Mouse (Mus musculus) hindbrain, embryonic 12.5 days (tissue): ENCODE data around the gene Zfp108. TPM values are rescaled to one million over a fixed set of nuclear protein-coding genes. Genes with fewer than 3 reads are reported as not detected.

Source experiments
- ATAC-seq: fragments of 200-750 bp; cut with Nextera tagmentation; 2 replicates; pipeline ENCODE4 v1.8.0; 2017; ENCODE audit warnings: moderate TSS enrichment; ENCODE audit not compliant: low FRiP score
- H3K27ac ChIP-seq: fragments of 300-500 bp; sonication (generic); 2 replicates; pipeline ENCODE4 v1.5.1; 2016; ENCODE audit warnings: mild to moderate bottlenecking
- H3K27me3 ChIP-seq: fragments of 300-500 bp; sonication (generic); 2 replicates; pipeline ENCODE4 v1.6.1; 2016; ENCODE audit warnings: mild to moderate bottlenecking
- H3K36me3 ChIP-seq: fragments of 300-500 bp; sonication (generic); 2 replicates; pipeline ENCODE4 v1.6.1; 2016; ENCODE audit warnings: mild to moderate bottlenecking
- H3K4me1 ChIP-seq: fragments of 300-500 bp; sonication (generic); 2 replicates; pipeline ENCODE4 v1.6.1; 2016
- H3K4me2 ChIP-seq: fragments of 300-500 bp; sonication (generic); replicated peaks from 2 replicates; pipeline ENCODE4 v1.6.1; 2016; ENCODE audit warnings: mild to moderate bottlenecking
- H3K4me3 ChIP-seq: fragments of 300-500 bp; sonication (generic); 2 replicates; pipeline ENCODE4 v1.5.1; 2016; ENCODE audit warnings: mild to moderate bottlenecking
- H3K9ac ChIP-seq: fragments of 300-500 bp; sonication (generic); 2 replicates; pipeline ENCODE4 v1.6.1; 2016; ENCODE audit warnings: mild to moderate bottlenecking, moderate library complexity
- H3K9me3 ChIP-seq: fragments of 300-500 bp; sonication (generic); replicated peaks from 2 replicates; pipeline ENCODE4 v1.6.1; 2016; ENCODE audit warnings: mild to moderate bottlenecking
- WGBS: fragments of 180-500 bp; shearing (Covaris S2); methylation state at CpG from one replicate; pipeline ENCODE4 v1.1.7; 2016; 5-methylcytosine and 5-hydroxymethylcytosine counted together
- polyA plus RNA-seq: library from polyadenylated mRNA; unstranded; fragments of >200 nt; fragmentation: Nextera tagmentation; extraction: Ambion mirVana; gene quantifications from 2 replicates; pipeline ENCODE4 v1.2.1, GENCODE M21; 2016

The Zfp108 gene
- polyA plus RNA-seq, 1 experiment from 2014 or later, result 4.4 TPM

GRCm38 (mm10) chr7:24300771-24301282 lies 46.2 kb downstream of the Zfp108 start, which contains the start of gene Zfp61:
Zfp61 (minus strand) TSS chr7:24301232.
- Histone ChIP-seq H3K27ac (peak within 1 kb of the TSS; percentile 73), H3K4me2 (peak within 1 kb of the TSS; percentile 86), H3K27me3 (no peaks in the 10 kb centered on the region), H3K4me1 (peaks cover 11% of the 10 kb centered on the region), H3K4me3 (peak within 1 kb of the TSS; percentile 71), H3K36me3 (peaks cover 46% of the 10 kb centered on the region), H3K9me3 (0 out of 2 replicates have a peak, but pooled peaks cover 3% of the 10 kb centered on the region), H3K9ac (peak within 1 kb of the TSS; percentile 87)
- 2% methylated on average over 13 of the region's 13 CpGs for WGBS
- ATAC-seq, result peak; percentile 56

Other genes with a start within 250 kb of the Zfp108 start
- gene Vmn1r183, start 201.5 kb upstream of the Zfp108 start, polyA plus RNA-seq, result not detected in 2 replicates
- 32.4 and 32.5 TPM in 2 replicates for gene Zfp180, start 172.9 kb upstream of the Zfp108 start, polyA plus RNA-seq
- 7.6 and 9.3 TPM in 2 replicates for gene Zfp112, start 142.5 kb upstream of the Zfp108 start, polyA plus RNA-seq
- gene Zfp235, start 120.6 kb upstream of the Zfp108 start, polyA plus RNA-seq, result 19.2 TPM in 2 replicates
- gene Zfp114, start 79.7 kb upstream of the Zfp108 start, polyA plus RNA-seq, result 4.8 and 5.2 TPM in 2 replicates
- gene Zfp111, start 43.4 kb upstream of the Zfp108 start, polyA plus RNA-seq, result 9.3 and 10.4 TPM in 2 replicates
- gene Zfp109, start 17.2 kb upstream of the Zfp108 start, polyA plus RNA-seq, result 4.9 and 5.5 TPM in 2 replicates
- gene Zfp93, start 15.6 kb downstream of the Zfp108 start, polyA plus RNA-seq, result 7.3 and 8.7 TPM in 2 replicates
- gene Zfp61, start 46.4 kb downstream of the Zfp108 start, polyA plus RNA-seq, result 45.0 and 46.4 TPM in 2 replicates
- 15.6 and 18.2 TPM in 2 replicates for gene Zfp94, start 61.9 kb downstream of the Zfp108 start, polyA plus RNA-seq
- gene Tescl, start 79.1 kb downstream of the Zfp108 start, polyA plus RNA-seq, result not detected in 2 replicates
- gene Lypd5, start 94.4 kb downstream of the Zfp108 start, polyA plus RNA-seq, result not detected in 2 replicates
- 2.1 and 2.4 TPM in 2 replicates for gene Kcnn4, start 115.5 kb downstream of the Zfp108 start, polyA plus RNA-seq
- gene Smg9, start 144.8 kb downstream of the Zfp108 start, polyA plus RNA-seq, result 28.9 and 29.5 TPM in 2 replicates
- not detected in 2 replicates for gene Irgc1, start 197.5 kb downstream of the Zfp108 start, polyA plus RNA-seq
- gene Plaur, start 207.7 kb downstream of the Zfp108 start, polyA plus RNA-seq, result 0.59 and 0.95 TPM in 2 replicates
- 41.3 and 42.3 TPM in 2 replicates for gene Cadm4, start 227.2 kb downstream of the Zfp108 start, polyA plus RNA-seq